ENCODE assay signal across 18 mouse cellular contexts in the genomic region with DNA sequence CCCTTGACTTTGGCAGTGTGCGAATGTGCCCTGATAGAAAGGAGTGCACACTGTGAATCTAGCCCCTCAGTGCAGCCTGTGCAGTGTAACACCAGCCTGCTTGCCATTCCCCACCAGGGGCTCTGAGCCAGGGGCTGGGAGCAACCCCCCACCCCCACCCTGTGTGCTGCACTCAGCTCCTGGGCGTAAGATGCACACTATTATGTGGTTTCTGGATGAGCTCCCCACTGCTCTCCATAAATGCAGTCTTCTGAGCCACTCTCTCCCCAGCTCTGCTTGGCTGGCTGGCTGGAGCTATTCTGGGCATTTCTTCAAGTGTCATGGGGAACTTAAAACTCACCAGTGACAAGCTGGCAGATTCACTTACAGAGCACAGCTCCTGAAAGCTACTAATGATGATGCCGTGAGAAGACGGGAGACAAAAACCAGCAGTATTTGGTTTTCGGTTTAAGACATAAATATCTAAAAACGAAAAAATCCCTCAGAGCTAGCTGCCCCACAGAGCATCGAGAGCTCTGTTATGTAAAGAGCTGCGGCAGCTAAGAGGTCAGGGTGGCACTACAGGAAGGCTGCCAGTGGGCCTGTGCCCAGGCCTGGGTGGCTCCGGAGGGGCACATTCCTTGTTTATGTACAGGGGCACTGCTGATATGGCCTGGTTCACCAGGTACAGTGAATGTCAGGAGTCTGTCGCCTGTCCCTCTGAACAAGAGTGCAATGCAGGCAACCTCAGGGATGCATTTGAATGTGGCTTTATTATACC. TPM values are rescaled to one million over a fixed set of nuclear protein-coding genes. Genes with fewer than 3 reads are reported as not detected.
DNase-seq lines count a peak whose midpoint lies in the region; ATAC-seq and TF ChIP-seq lines count a peak whose summit lies in the region.
"Had no signal": no experiment of that assay in that cellular context is flagged by ENCODE, and none has a peak within 500 bp of the region (broad histone marks: within the 10 kb centered on the region; RNA-seq: fewer than 3 reads in every experiment).

No protein-coding gene starts in this region.

- peaks cover 31% of the 10 kb centered on the region for H3K27me3 ChIP-seq in embryonic facial prominence, embryonic 13.5 days
- peaks cover 8% of the 10 kb centered on the region for H3K27me3 ChIP-seq in embryonic facial prominence, embryonic 10.5 days (replicated peaks; ENCODE audit: low read depth, poor library complexity, severe bottlenecking)
- H3K27me3 ChIP-seq in hindbrain, embryonic 16.5 days (replicated peaks; ENCODE audit: control insufficient read depth, insufficient read depth, low read length) = peaks cover 2% of the 10 kb centered on the region; the same call in 1 of the 2 replicates

- 68% methylated on average over 10 of the region's 10 CpGs for WGBS in embryonic facial prominence, embryonic 13.5 days
- WGBS in embryonic facial prominence, embryonic 10.5 days = 78% methylated on average over 10 of the region's 10 CpGs
- 68% methylated on average over 10 of the region's 10 CpGs for WGBS in hindbrain, embryonic 16.5 days

- no peak for DNase-seq in embryonic facial prominence, embryonic 10.5 days (ENCODE audit: low spot score)
- DNase-seq in layer of hippocampus, adult 2 months (ENCODE audit: low spot score in 2 of 2) = no peak
- DNase-seq in layer of hippocampus, postnatal 25 days (ENCODE audit: extremely low spot score in 1 of 2, low spot score in 1 of 2) = no peak
- peak; percentile 34 for DNase-seq in adipocyte (ENCODE audit: low spot score)
- no peak for DNase-seq in kidney, postnatal 36 days
- DNase-seq in lung, adult 18-20 months = no peak
- DNase-seq: heart, adult 2 months; layer of hippocampus, postnatal 36 days; lung, postnatal 36 days; thymus, postnatal 36 days had no signal

- no peaks in the 10 kb centered on the region for H3K4me1 ChIP-seq in embryonic facial prominence, embryonic 13.5 days
- no peaks in the 10 kb centered on the region for H3K4me1 ChIP-seq in embryonic facial prominence, embryonic 10.5 days
- H3K4me1 ChIP-seq in hindbrain, embryonic 16.5 days (ENCODE audit: control insufficient read depth, insufficient read depth, low read depth, low read length) = no peaks in the 10 kb centered on the region
- H3K4me1 ChIP-seq: kidney, embryonic 15.5 days had no signal

- H3K4me3 ChIP-seq in embryonic facial prominence, embryonic 13.5 days = no peak overlapping the region
- H3K4me3 ChIP-seq in embryonic facial prominence, embryonic 10.5 days = no peak overlapping the region
- H3K4me3 ChIP-seq in layer of hippocampus, adult 2 months = no peak overlapping the region
- no peak overlapping the region for H3K4me3 ChIP-seq in hindbrain, embryonic 16.5 days (ENCODE audit: low read length)
- H3K4me3 ChIP-seq: heart, adult 2 months; kidney, embryonic 15.5 days had no signal

- H3K4me2 ChIP-seq in embryonic facial prominence, embryonic 13.5 days = no peak overlapping the region
- no peak overlapping the region for H3K4me2 ChIP-seq in hindbrain, embryonic 16.5 days (ENCODE audit: low read length)
- H3K4me2 ChIP-seq: kidney, embryonic 15.5 days had no signal

- ATAC-seq in embryonic facial prominence, embryonic 13.5 days (ENCODE audit: insufficient number of reproducible peaks, insufficient read depth, low FRiP score, low TSS enrichment, low read depth) = 0 out of 2 replicates have a peak, but pooled peaks have one; percentile 67
- ATAC-seq in hindbrain, embryonic 16.5 days = peak; percentile 93
- ATAC-seq: activated CD4-positive, CD25-positive, alpha-beta regulatory T cell, adult 4 months had no signal

- TF ChIP-seq CTCF in layer of hippocampus, adult 2 months (conservative IDR thresholded peaks at IDR 0.05) = no peak

- no peak overlapping the region for H3K9ac ChIP-seq in embryonic facial prominence, embryonic 13.5 days
- no peak overlapping the region for H3K9ac ChIP-seq in hindbrain, embryonic 16.5 days (ENCODE audit: low read depth, low read length)
- H3K9ac ChIP-seq: kidney, embryonic 15.5 days had no signal

- no peak overlapping the region for H3K27ac ChIP-seq in embryonic facial prominence, embryonic 13.5 days
- H3K27ac ChIP-seq in embryonic facial prominence, embryonic 10.5 days (replicated peaks) = no peak overlapping the region
- peak overlapping the region; percentile 83 for H3K27ac ChIP-seq in layer of hippocampus, adult 2 months
- H3K27ac ChIP-seq in hindbrain, embryonic 16.5 days (ENCODE audit: low read depth, low read length) = 0 out of 2 replicates have a peak overlapping the region, but pooled peaks have one; percentile 12
- H3K27ac ChIP-seq: heart, adult 2 months; kidney, embryonic 15.5 days had no signal

- no peaks in the 10 kb centered on the region for H3K36me3 ChIP-seq in embryonic facial prominence, embryonic 13.5 days
- H3K36me3 ChIP-seq in embryonic facial prominence, embryonic 10.5 days (replicated peaks) = no peaks in the 10 kb centered on the region
- H3K36me3 ChIP-seq in hindbrain, embryonic 16.5 days (ENCODE audit: control insufficient read depth, insufficient read depth, low read length) = no peaks in the 10 kb centered on the region
- H3K36me3 ChIP-seq: kidney, embryonic 15.5 days had no signal

- H3K9me3 ChIP-seq in embryonic facial prominence, embryonic 13.5 days = no peaks in the 10 kb centered on the region
- H3K9me3 ChIP-seq in embryonic facial prominence, embryonic 10.5 days = no peaks in the 10 kb centered on the region
- H3K9me3 ChIP-seq in hindbrain, embryonic 16.5 days (ENCODE audit: control insufficient read depth, low read length) = no peaks in the 10 kb centered on the region
- H3K9me3 ChIP-seq: kidney, embryonic 15.5 days had no signal

RNA-seq across cellular contexts. Expression of a gene that starts 18.0 kb away (rescaled TPM):
- 0.63 and 0.80 TPM in 2 replicates for polyA plus RNA-seq in embryonic facial prominence, embryonic 13.5 days (2015; fragmentation: Nextera tagmentation; extraction: Ambion mirVana)
- polyA plus RNA-seq in embryonic facial prominence, embryonic 10.5 days (2016; fragmentation: Nextera tagmentation; extraction: Ambion mirVana) = 0.23 and 0.24 TPM in 2 replicates
- total RNA-seq in layer of hippocampus, adult 2 months (2021) = 100 to 1,000 TPM; 480 to 498 TPM
- 100 to 1,000 TPM; 405 to 439 TPM for total RNA-seq in layer of hippocampus, postnatal 25 days (2021)
- polyA plus RNA-seq in hindbrain, embryonic 16.5 days (2015; fragmentation: Nextera tagmentation; extraction: Ambion mirVana) = 13.2 and 19.1 TPM in 2 replicates
- total RNA-seq: heart, adult 2 months; hematopoietic stem cell, adult 5-6 weeks; MEL had no signal
- polyA plus RNA-seq: activated CD4-positive, CD25-positive, alpha-beta regulatory T cell, adult 4 months; C2C12; heart, adult 2 months; liver, adult 2 months had no signal

Comparison
In these comparisons a context has a peak if more than half of its experiments do, and no peak if none do; other contexts are left out.
1. H3K27ac ChIP-seq: peak in layer of hippocampus, adult 2 months (single experiment) and hindbrain, embryonic 16.5 days (single experiment); none in embryonic facial prominence, embryonic 13.5 days (single experiment) and embryonic facial prominence, embryonic 10.5 days (single experiment).